Mouse (Mus musculus) midbrain, embryonic 12.5 days (tissue): ENCODE measurements around the gene Rhbdf1. TPM values are rescaled to one million over a fixed set of nuclear protein-coding genes. Genes with fewer than 3 reads are reported as not detected.

Experiments used
- ATAC-seq: fragments of 200-750 bp; cut with Nextera tagmentation; 2 replicates; pipeline ENCODE4 v1.8.0; 2017; ENCODE audit warnings: low read depth, moderate TSS enrichment, moderate library complexity; ENCODE audit not compliant: low FRiP score
- H3K27ac ChIP-seq: fragments of 300-500 bp; sonication (generic); replicated peaks from 2 replicates; pipeline ENCODE4 v1.5.1; 2016; ENCODE audit warnings: mild to moderate bottlenecking
- H3K27me3 ChIP-seq: fragments of 300-500 bp; sonication (generic); 2 replicates; pipeline ENCODE4 v1.6.1; 2016; ENCODE audit warnings: mild to moderate bottlenecking
- H3K36me3 ChIP-seq: fragments of 300-500 bp; sonication (generic); 2 replicates; pipeline ENCODE4 v1.6.1; 2016
- H3K4me1 ChIP-seq: fragments of 300-500 bp; sonication (generic); 2 replicates; pipeline ENCODE4 v1.6.1; 2016
- H3K4me2 ChIP-seq: fragments of 300-500 bp; sonication (generic); replicated peaks from 2 replicates; pipeline ENCODE4 v1.6.1; 2016; ENCODE audit warnings: mild to moderate bottlenecking, moderate library complexity
- H3K4me3 ChIP-seq: fragments of 300-500 bp; sonication (generic); 2 replicates; pipeline ENCODE4 v1.5.1; 2016; ENCODE audit warnings: mild to moderate bottlenecking
- H3K9ac ChIP-seq: fragments of 300-500 bp; sonication (generic); replicated peaks from 2 replicates; pipeline ENCODE4 v1.6.1; 2016; ENCODE audit warnings: mild to moderate bottlenecking, moderate library complexity
- H3K9me3 ChIP-seq: fragments of 300-500 bp; sonication (generic); 2 replicates; pipeline ENCODE4 v1.6.1; 2016; ENCODE audit warnings: mild to moderate bottlenecking
- WGBS: fragments of 180-500 bp; shearing (Covaris S2); methylation state at CpG from one replicate; pipeline ENCODE4 v1.1.7; 2016; 5-methylcytosine and 5-hydroxymethylcytosine counted together
- polyA plus RNA-seq: library from polyadenylated mRNA; unstranded; fragments of >200 nt; fragmentation: Nextera tagmentation; extraction: Ambion mirVana; gene quantifications from 2 replicates; pipeline ENCODE4 v1.2.1, GENCODE M21; 2016

The Rhbdf1 gene
- 19.1 and 23.5 TPM in 2 replicates for polyA plus RNA-seq

GRCm38 (mm10) chr11:32221951-32222409 is at the start of gene Rhbdf1:
Rhbdf1 (minus strand) TSS chr11:32222300.
- ATAC-seq = peak; percentile 17
- WGBS = under 1% methylated on average over 72 of the region's 72 CpGs
- Histone ChIP-seq H3K27ac (peak within 1 kb of the TSS; percentile 52), H3K9me3 (no peaks in the 10 kb centered on the region), H3K27me3 (peaks cover 50% of the 10 kb centered on the region), H3K36me3 (no peaks in the 10 kb centered on the region), H3K4me1 (peaks cover 39% of the 10 kb centered on the region), H3K4me2 (peak within 1 kb of the TSS; percentile 93), H3K4me3 (peak within 1 kb of the TSS; percentile 70), H3K9ac (peak within 1 kb of the TSS; percentile 69)

- Histone ChIP-seq H3K4me1 (peaks cover 10% of the 10 kb centered on the region), H3K4me2 (no peak overlapping the region), H3K9ac (no peak overlapping the region), H3K36me3 (no peaks in the 10 kb centered on the region), H3K27me3 (peaks cover 14% of the 10 kb centered on the region; the same call in 1 of the 2 replicates), H3K4me3 (no peak overlapping the region), H3K9me3 (no peaks in the 10 kb centered on the region), H3K27ac (no peak overlapping the region)
- WGBS = 50% methylated on average over 4 of the region's 4 CpGs
- ATAC-seq = no peak
Measured at GRCm38 (mm10) chr11:32271178-32271577, 49.1 kb upstream of the Rhbdf1 start.

GRCm38 (mm10) chr11:32268952-32269351 is 46.9 kb upstream of the Rhbdf1 start:
- Histone ChIP-seq H3K36me3 (no peaks in the 10 kb centered on the region), H3K4me2 (no peak overlapping the region), H3K27ac (no peak overlapping the region), H3K4me3 (no peak overlapping the region), H3K9ac (no peak overlapping the region), H3K4me1 (peaks cover 14% of the 10 kb centered on the region), H3K27me3 (peaks cover 14% of the 10 kb centered on the region; the same call in 1 of the 2 replicates), H3K9me3 (no peaks in the 10 kb centered on the region)
- WGBS = 80% methylated on average over 5 of the region's 5 CpGs
- no peak for ATAC-seq

GRCm38 (mm10) chr11:32267964-32268363 is 45.9 kb upstream of the Rhbdf1 start:
- H3K4me3 ChIP-seq = peak overlapping the region; percentile 81
- peak; percentile 42 for ATAC-seq
- 26% methylated on average over 5 of the region's 5 CpGs for WGBS
- peak overlapping the region; percentile 97 for H3K27ac ChIP-seq
- peaks cover 14% of the 10 kb centered on the region for H3K4me1 ChIP-seq
- peak overlapping the region; percentile 93 for H3K9ac ChIP-seq
- H3K9me3 ChIP-seq = no peaks in the 10 kb centered on the region
- H3K4me2 ChIP-seq = peak overlapping the region; percentile 63
- H3K36me3 ChIP-seq = no peaks in the 10 kb centered on the region
- H3K27me3 ChIP-seq = peaks cover 14% of the 10 kb centered on the region; the same call in 1 of the 2 replicates

- Histone ChIP-seq H3K4me2 (peak within 1 kb of the TSS; percentile 63), H3K9me3 (no peaks in the 10 kb centered on the region), H3K4me1 (peaks cover 14% of the 10 kb centered on the region), H3K36me3 (peaks cover 5% of the 10 kb centered on the region; the same call in 1 of the 2 replicates), H3K4me3 (peak within 1 kb of the TSS; percentile 81), H3K9ac (peak within 1 kb of the TSS; percentile 93), H3K27ac (peak within 1 kb of the TSS; percentile 97), H3K27me3 (peaks cover 14% of the 10 kb centered on the region; the same call in 1 of the 2 replicates)
- peak; percentile 99 for ATAC-seq
- WGBS = under 1% methylated on average over 54 of the region's 54 CpGs
Measured at GRCm38 (mm10) chr11:32267188-32267884, 45.2 kb upstream of the Rhbdf1 start, which contains the start of gene Nprl3. Nprl3 (minus strand) TSS chr11:32267707.

- Histone ChIP-seq H3K9ac (peak overlapping the region; percentile 93), H3K27me3 (peaks cover 14% of the 10 kb centered on the region; the same call in 1 of the 2 replicates), H3K36me3 (peaks cover 10% of the 10 kb centered on the region; the same call in 1 of the 2 replicates), H3K27ac (peak overlapping the region; percentile 97), H3K4me3 (peak overlapping the region; percentile 81), H3K4me1 (peaks cover 14% of the 10 kb centered on the region), H3K9me3 (no peaks in the 10 kb centered on the region), H3K4me2 (peak overlapping the region; percentile 63)
- no peak; the same call in 1 of the 2 replicates for ATAC-seq
- 33% methylated on average over 6 of the region's 6 CpGs for WGBS
Measured at GRCm38 (mm10) chr11:32266776-32267175, 44.7 kb upstream of the Rhbdf1 start.

GRCm38 (mm10) chr11:32266194-32266593 is 44.1 kb upstream of the Rhbdf1 start:
- Histone ChIP-seq H3K27ac (no peak overlapping the region), H3K9me3 (no peaks in the 10 kb centered on the region), H3K36me3 (peaks cover 12% of the 10 kb centered on the region; the same call in 1 of the 2 replicates), H3K9ac (no peak overlapping the region; the same call in 1 of the 2 replicates), H3K27me3 (peaks cover 10% of the 10 kb centered on the region; the same call in 1 of the 2 replicates), H3K4me1 (peaks cover 14% of the 10 kb centered on the region), H3K4me3 (no peak overlapping the region), H3K4me2 (no peak overlapping the region)
- WGBS = 95% methylated on average over 6 of the region's 6 CpGs
- ATAC-seq = no peak

- ATAC-seq = no peak
- Histone ChIP-seq H3K27me3 (peaks cover 9% of the 10 kb centered on the region; the same call in 1 of the 2 replicates), H3K4me1 (peaks cover 14% of the 10 kb centered on the region), H3K36me3 (peaks cover 21% of the 10 kb centered on the region), H3K9me3 (no peaks in the 10 kb centered on the region), H3K27ac (no peak overlapping the region), H3K4me2 (no peak overlapping the region), H3K4me3 (no peak overlapping the region), H3K9ac (no peak overlapping the region)
- 94% methylated on average over 3 of the region's 3 CpGs for WGBS
Measured at GRCm38 (mm10) chr11:32265117-32265738, 43.1 kb upstream of the Rhbdf1 start.

- 93% methylated on average over 10 of the region's 10 CpGs for WGBS
- H3K9me3 ChIP-seq = no peaks in the 10 kb centered on the region
- ATAC-seq = no peak
- H3K9ac ChIP-seq = no peak overlapping the region
- no peak overlapping the region for H3K4me2 ChIP-seq
- H3K4me3 ChIP-seq = no peak overlapping the region
- no peak overlapping the region for H3K27ac ChIP-seq
- H3K27me3 ChIP-seq = no peaks in the 10 kb centered on the region
- H3K4me1 ChIP-seq = peaks cover 10% of the 10 kb centered on the region
- H3K36me3 ChIP-seq = peaks cover 24% of the 10 kb centered on the region
Measured at GRCm38 (mm10) chr11:32262674-32263415, 40.7 kb upstream of the Rhbdf1 start.

- Histone ChIP-seq H3K27me3 (no peaks in the 10 kb centered on the region), H3K4me2 (no peak overlapping the region), H3K9me3 (no peaks in the 10 kb centered on the region), H3K36me3 (peaks cover 33% of the 10 kb centered on the region), H3K27ac (no peak overlapping the region), H3K4me1 (no peaks in the 10 kb centered on the region), H3K4me3 (no peak overlapping the region), H3K9ac (no peak overlapping the region)
- 88% methylated on average over 3 of the region's 3 CpGs for WGBS
- no peak for ATAC-seq
Measured at GRCm38 (mm10) chr11:32256566-32256965, 34.5 kb upstream of the Rhbdf1 start.

GRCm38 (mm10) chr11:32256146-32256545 is 34.0 kb upstream of the Rhbdf1 start:
- Histone ChIP-seq H3K27ac (no peak overlapping the region), H3K9ac (no peak overlapping the region), H3K4me1 (no peaks in the 10 kb centered on the region), H3K36me3 (peaks cover 33% of the 10 kb centered on the region), H3K27me3 (no peaks in the 10 kb centered on the region), H3K4me2 (no peak overlapping the region), H3K4me3 (no peak overlapping the region), H3K9me3 (no peaks in the 10 kb centered on the region)
- WGBS = 93% methylated on average over 1 of the region's 1 CpGs
- ATAC-seq = no peak
